In the genomic region with DNA sequence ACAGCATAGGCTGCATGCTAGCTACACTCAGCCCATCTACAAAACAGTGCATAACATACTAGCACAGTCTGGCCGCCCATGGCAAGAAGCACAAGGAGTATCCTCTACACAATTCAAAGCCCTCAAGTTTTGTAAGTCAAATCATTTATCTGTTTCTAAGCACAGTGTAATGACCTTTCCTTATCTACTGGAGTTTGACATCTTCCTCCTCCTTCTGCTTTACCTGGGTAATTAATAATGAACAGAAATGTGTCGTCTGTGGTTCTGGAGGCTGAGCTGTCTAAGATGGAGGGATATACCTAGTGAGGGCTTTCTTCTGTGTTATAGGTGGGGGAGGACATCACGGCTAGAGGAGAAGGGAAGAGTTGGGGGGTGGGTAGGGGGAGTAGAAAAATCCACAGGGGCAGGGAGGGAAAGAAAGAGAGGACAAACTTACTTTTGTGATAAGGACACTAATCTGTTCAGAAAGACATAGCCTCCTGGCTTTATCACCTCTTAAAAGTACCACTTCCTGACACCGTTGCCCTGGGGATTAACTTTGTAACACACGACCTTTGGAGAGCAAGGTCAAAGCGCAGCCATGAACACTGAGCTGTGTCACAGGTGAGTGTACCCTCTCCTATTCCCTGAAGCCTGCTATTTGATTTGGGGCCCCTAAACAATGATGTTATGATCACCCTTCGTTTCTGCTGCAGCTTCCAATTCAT, we compare ENCODE assay signal across 9 mouse cellular contexts.
"Had no signal": no experiment of that assay in that cellular context is flagged by ENCODE, and none has a peak within 500 bp of the region (broad histone marks: within the 10 kb centered on the region; RNA-seq: fewer than 3 reads in every experiment).

No protein-coding gene starts in this region.

- H3K4me2 ChIP-seq: midbrain, embryonic 12.5 days had no signal

- H3K27ac ChIP-seq: left cerebral cortex, adult 2 months; limb, embryonic 10.5 days; midbrain, embryonic 12.5 days had no signal

- H3K4me3 ChIP-seq: left cerebral cortex, adult 2 months; limb, embryonic 10.5 days; midbrain, embryonic 12.5 days had no signal

- H3K9ac ChIP-seq: midbrain, embryonic 12.5 days had no signal

- DNase-seq: kidney, adult 11 months; lung, adult 18-20 months; spleen, adult 18-20 months; thymus, adult 2 months; thymus, postnatal 25 days had no signal

- H3K4me1 ChIP-seq: limb, embryonic 10.5 days; midbrain, embryonic 12.5 days had no signal

- H3K27me3 ChIP-seq: midbrain, embryonic 12.5 days had no signal

- H3K9me3 ChIP-seq: limb, embryonic 10.5 days; midbrain, embryonic 12.5 days had no signal

- H3K36me3 ChIP-seq: limb, embryonic 10.5 days; midbrain, embryonic 12.5 days had no signal

- ATAC-seq: midbrain, embryonic 16.5 days had no signal
